Mouse (Mus musculus): Measurements from ENCODE around the gene Plppr1. TPM values are rescaled to one million over a fixed set of nuclear protein-coding genes. Genes with fewer than 3 reads are reported as not detected.

Gene Plppr1
- total RNA-seq (2021) = not detected
- long read RNA-seq, experiment 1 = 0 reads
- long read RNA-seq, experiment 2 = 0 reads

- intact Hi-C loops (cut with DNase I) = no loop called here
- DNase-seq = no peak
- peak within 1 kb of the TSS; percentile 66 for H3K4me3 ChIP-seq
- TF ChIP-seq CTCF (IDR thresholded peaks at IDR 0.05) = no peak
- no peak within 1 kb of the TSS for H3K27ac ChIP-seq
These were observed at the start of gene Plppr1 for GRCm38 (mm10) chr4:49059021-49059401. Gene Plppr1 (plus strand): TSS chr4:49059273.

DNA sequence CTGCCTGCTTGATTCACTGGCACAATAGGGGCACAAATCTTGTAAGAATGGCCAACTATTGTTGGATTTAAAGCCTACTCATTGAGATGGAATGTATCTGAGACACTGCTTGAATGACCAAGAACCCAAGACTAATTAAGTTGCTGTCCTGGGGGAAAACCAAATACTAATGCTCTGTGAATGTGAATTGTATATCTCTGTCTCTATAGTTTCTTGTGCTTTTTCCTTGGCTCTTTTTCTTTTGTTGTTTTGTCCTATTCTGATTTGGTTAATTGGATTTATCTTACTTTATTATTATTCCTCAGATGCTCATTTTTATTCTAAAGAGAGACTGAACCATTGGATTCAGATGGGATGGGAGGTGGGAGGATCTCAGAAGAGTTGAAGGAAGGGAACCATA is 42.4 kb upstream of the Plppr1 start:
- Histone ChIP-seq H3K4me3 (no peak overlapping the region), H3K27ac (no peak overlapping the region)
- no peak for TF ChIP-seq CTCF (IDR thresholded peaks at IDR 0.05)
- intact Hi-C loops (cut with DNase I) = no loop called here
- DNase-seq = no peak

DNA sequence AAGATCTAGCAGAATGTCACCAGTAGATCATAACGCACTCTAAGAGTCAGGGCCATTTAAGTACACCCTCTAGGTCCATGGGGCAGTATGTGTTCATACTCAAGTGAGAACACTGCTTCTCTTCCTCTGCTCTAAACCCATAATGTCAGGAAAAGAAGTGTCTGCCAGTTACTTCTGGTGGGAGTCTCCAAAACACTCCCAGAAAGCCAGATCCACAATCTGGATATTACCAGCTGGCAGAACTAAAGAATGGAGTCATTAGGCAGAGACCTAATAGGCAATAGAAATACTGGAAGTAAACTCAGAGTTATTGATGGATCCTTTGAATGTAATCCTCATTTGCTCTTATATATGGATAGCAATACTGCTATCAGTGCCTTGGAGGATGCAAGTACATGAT is 35.9 kb upstream of the Plppr1 start:
- intact Hi-C loops (cut with DNase I) = no loop called here
- Histone ChIP-seq H3K27ac (no peak overlapping the region), H3K4me3 (no peak overlapping the region)
- DNase-seq = no peak
- no peak for TF ChIP-seq CTCF (IDR thresholded peaks at IDR 0.05)

DNA sequence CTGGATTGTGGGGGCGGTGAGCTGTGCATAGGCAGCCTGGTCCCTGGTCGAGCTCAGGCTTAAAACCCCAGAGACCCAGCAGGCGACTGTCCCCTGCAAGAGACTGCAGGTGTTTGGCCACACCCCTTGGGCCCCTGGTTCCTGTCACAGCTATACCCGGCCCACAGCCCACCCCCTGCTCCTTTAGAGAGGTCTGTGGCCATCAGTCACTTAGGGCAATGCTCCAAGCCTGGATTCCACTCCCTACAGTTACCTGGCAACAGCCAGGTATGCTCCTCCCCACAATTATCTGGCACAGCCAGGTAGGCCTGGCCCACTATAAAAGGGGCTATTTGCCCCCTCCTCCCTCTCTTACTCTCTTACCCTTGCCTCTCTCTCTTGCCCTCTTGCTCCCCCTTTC is 20.8 kb upstream of the Plppr1 start:
- no peak for DNase-seq
- TF ChIP-seq CTCF (IDR thresholded peaks at IDR 0.05) = no peak
- H3K4me3 ChIP-seq = no peak overlapping the region
- H3K27ac ChIP-seq = no peak overlapping the region
- intact Hi-C loops (cut with DNase I) = no loop called here

GRCm38 (mm10) chr4:49039854-49040253 is 19.2 kb upstream of the Plppr1 start:
- no peak for TF ChIP-seq CTCF (IDR thresholded peaks at IDR 0.05)
- intact Hi-C loops (cut with DNase I) = no loop called here
- DNase-seq = no peak
- Histone ChIP-seq H3K27ac (no peak overlapping the region), H3K4me3 (no peak overlapping the region)

GRCm38 (mm10) chr4:49041655-49042054 is 17.4 kb upstream of the Plppr1 start:
- intact Hi-C loops (cut with DNase I) = no loop called here
- no peak overlapping the region for H3K4me3 ChIP-seq
- TF ChIP-seq CTCF (IDR thresholded peaks at IDR 0.05) = no peak
- peak; percentile 74 for DNase-seq
- no peak overlapping the region for H3K27ac ChIP-seq

DNA sequence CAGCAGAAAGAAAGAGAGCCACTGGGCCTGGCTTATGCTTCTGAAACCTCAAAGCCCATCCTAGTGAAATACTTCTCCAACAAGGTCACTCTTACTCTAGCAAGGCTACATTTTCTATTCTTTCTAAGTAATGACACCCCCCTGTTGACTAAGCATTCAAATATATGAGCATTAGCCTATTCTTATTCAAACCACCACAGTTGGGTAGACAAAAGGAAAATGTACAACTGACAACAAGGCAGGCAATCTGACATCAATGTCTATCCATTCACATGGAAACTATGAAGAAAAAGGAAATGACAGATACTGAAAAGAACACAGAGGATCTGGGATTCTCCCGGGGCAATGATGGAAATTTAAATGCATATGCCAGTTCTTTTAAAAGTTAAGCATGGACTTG is 8.4 kb upstream of the Plppr1 start:
- intact Hi-C loops (cut with DNase I) = no loop called here
- TF ChIP-seq CTCF (IDR thresholded peaks at IDR 0.05) = no peak
- DNase-seq = no peak
- Histone ChIP-seq H3K4me3 (no peak overlapping the region), H3K27ac (no peak overlapping the region)

- intact Hi-C loops (cut with DNase I) = no loop called here
- no peak for TF ChIP-seq CTCF (IDR thresholded peaks at IDR 0.05)
- Histone ChIP-seq H3K27ac (no peak overlapping the region), H3K4me3 (no peak overlapping the region)
- DNase-seq = no peak
These were observed 1.2 kb upstream of the Plppr1 start for GRCm38 (mm10) chr4:49057916-49058315.

- intact Hi-C loops (cut with DNase I) = no loop called here
- TF ChIP-seq CTCF (IDR thresholded peaks at IDR 0.05) = no peak
These were observed 516 bp upstream of the Plppr1 start for GRCm38 (mm10) chr4:49058557-49058956.

DNA sequence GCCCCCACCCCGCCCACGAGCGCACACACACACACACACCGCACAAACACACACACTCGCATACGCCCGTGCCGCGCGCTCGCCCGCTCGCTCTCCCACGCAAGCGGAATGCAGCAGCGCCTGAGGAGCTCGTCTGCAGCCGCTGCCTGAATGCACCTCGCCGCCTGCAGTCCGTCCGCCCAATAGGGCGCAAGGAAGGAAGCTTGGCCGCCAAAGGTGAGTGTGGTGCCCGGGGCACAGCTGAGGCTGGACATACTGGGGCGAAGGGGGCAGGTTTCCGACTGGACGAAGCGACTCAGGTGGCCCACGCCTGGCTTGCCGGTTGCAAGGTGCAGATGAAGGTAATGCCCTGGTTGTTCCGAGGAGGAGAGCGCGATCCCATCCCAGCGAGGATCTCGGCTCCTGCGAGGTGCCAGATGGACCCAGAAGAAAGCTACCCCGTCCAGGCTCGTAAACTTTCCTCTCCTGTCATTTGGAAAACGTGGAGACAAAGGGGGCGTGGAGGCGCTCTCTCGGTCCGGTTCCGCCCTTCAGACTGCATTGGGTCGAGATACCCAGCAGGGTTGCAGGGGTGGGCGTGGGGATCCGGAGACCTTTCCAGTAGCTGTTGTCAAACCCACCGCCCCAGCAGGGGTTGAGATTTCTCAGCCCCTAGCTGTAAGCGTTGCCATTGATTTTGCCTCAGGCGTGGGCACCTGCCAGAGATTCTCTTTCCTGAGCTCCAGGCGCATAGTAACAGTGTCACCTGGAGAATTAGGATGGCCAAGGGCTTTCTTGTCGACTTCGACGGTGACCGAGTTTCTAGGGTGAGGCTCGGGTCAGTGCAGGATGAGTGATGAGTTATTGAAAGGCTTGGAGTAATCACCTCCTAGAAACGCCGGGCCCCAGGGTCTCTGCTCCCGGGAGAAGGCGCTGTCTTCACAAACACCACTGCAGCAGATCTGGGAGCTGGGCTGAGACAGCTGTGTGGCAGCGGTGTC is 619 bp downstream of the Plppr1 start:
- peak overlapping the region; percentile 66 for H3K4me3 ChIP-seq
- H3K27ac ChIP-seq = no peak overlapping the region
- intact Hi-C loops (cut with DNase I) = no loop called here
- peak; percentile 28 for DNase-seq
- no peak for TF ChIP-seq CTCF (IDR thresholded peaks at IDR 0.05)

More at GRCm38 (mm10) chr4:49058557-49058956, 516 bp upstream of the Plppr1 start:
- Histone ChIP-seq H3K4me3 (peak overlapping the region; percentile 66), H3K27ac (no peak overlapping the region)
- DNase-seq = no peak

DNA sequence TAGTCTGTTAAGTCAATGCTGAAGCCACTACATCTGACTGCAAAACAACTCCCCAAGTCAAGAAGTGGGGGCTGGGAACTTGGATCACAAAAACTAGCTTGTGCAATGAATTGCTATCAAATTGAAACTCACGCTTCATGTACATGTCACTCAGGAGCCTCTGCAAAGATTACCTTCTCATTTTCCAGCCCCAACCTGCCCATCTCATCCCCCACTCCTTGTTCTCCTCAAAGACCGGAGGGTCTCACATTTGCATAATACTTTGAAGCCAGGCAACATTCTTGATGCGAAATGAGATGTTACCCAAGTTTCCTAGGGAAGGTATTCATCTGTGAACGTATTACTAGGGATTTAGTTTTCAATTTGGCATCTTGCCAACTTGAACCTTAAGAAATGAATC is 10.4 kb downstream of the Plppr1 start:
- intact Hi-C loops (cut with DNase I) = no loop called here
- no peak overlapping the region for H3K27ac ChIP-seq
- no peak for DNase-seq
- H3K4me3 ChIP-seq = no peak overlapping the region
- TF ChIP-seq CTCF (IDR thresholded peaks at IDR 0.05) = no peak

DNA sequence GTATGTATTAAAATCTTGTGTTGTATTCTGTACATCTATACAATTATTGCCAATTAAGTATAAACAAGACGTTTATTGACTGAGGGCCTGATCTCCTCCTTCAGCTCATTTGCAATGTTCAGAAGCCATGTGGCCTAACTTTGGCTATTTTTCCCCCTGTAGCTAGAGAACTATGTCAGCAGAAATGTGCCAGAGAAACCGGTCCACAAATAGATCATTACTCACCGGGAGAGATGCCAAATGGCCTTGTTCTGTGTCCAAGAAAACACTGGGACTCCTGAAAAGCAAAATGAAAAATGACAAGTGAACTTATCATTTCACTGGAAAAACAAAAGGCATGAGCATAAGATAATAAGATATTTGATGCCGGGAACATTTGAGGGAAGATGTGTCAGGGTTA is 13.8 kb downstream of the Plppr1 start:
- peak; percentile 51 for DNase-seq
- intact Hi-C loops (cut with DNase I) = no loop called here
- Histone ChIP-seq H3K27ac (no peak overlapping the region), H3K4me3 (no peak overlapping the region)
- no peak for TF ChIP-seq CTCF (IDR thresholded peaks at IDR 0.05)

DNA sequence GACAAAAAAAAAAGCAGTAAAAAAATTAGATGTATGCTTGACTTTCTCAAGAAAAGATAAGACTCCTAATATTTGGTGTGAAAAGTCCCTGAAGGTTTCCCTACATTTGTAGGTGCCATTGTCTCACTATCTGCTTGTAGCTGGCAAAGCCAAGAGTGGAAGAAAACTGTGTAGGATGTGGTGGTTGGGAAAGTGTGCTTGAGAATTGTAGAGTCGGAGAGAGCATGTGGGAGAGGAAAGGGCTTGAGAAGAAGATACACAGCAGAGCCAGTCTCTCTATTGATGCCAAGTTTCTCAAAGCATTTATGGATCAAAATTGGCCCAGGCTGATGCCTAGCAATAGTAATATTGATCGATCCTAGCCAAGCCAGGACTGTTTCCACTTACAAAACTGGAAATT is 16.8 kb downstream of the Plppr1 start:
- H3K4me3 ChIP-seq = no peak overlapping the region
- H3K27ac ChIP-seq = no peak overlapping the region
- TF ChIP-seq CTCF (IDR thresholded peaks at IDR 0.05) = no peak
- no peak for DNase-seq
- intact Hi-C loops (cut with DNase I) = no loop called here

DNA sequence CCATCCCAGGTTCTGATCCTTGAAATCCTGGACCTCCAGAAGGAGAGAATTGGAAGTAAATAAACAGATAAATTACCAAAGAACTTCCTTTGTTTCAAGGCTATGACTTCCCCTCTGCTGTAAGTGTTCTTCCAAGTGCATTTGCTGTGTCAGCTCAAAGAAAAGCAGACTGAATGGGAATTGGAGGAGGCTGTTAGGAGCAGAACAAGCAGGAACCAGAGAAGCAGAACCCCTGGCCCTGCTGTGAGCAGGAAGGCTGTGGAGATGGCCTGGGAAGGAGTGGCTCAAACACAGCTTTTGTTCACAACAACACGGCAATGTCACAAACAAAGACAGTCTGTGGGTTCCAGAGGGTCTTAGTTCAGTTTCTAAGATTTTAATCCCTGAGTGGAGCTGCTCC is 20.3 kb downstream of the Plppr1 start:
- DNase-seq = no peak
- H3K4me3 ChIP-seq = no peak overlapping the region
- H3K27ac ChIP-seq = no peak overlapping the region
- TF ChIP-seq CTCF (IDR thresholded peaks at IDR 0.05) = no peak
- intact Hi-C loops (cut with DNase I) = no loop called here

All from gastrocnemius, adult 2 months (tissue).